Mouse (Mus musculus) heart, adult 2 months (tissue): Measurements from ENCODE around the gene Grik2. TPM values are rescaled to one million over a fixed set of nuclear protein-coding genes. Genes with fewer than 3 reads are reported as not detected.

Experiments used
- DNase-seq, 2 experiments: peaks; one replicate each; pipeline ENCODE4 v3.0.0; 2021
- H3K27ac ChIP-seq: fragments of 200-600 bp; 2 replicates; pipeline ENCODE4 v1.8.1; 2022
- H3K27me3 ChIP-seq: fragments of 200-500 bp; 2 replicates; pipeline ENCODE4 v1.6.1; 2012; ENCODE audit warnings: mild to moderate bottlenecking, low read length, inconsistent platforms, mixed read lengths; ENCODE audit not compliant: control insufficient read depth, insufficient read depth
- H3K36me3 ChIP-seq: fragments of 200-500 bp; 2 replicates; pipeline ENCODE4 v1.6.1; 2012; ENCODE audit warnings: low read length, inconsistent platforms; ENCODE audit not compliant: control insufficient read depth, insufficient read depth
- H3K4me1 ChIP-seq: fragments of 200-500 bp; 2 replicates; pipeline ENCODE4 v1.6.1; 2011; ENCODE audit warnings: low read length; ENCODE audit not compliant: control insufficient read depth, insufficient read depth
- H3K4me3 ChIP-seq: fragments of 200-600 bp; 2 replicates; pipeline ENCODE4 v1.8.1; 2022
- H3K79me2 ChIP-seq: fragments of 200-500 bp; replicated peaks from 2 replicates; pipeline ENCODE4 v1.6.1; 2012; ENCODE audit warnings: mild to moderate bottlenecking, inconsistent platforms, low read length, moderate library complexity, mixed read lengths; ENCODE audit not compliant: control insufficient read depth, insufficient read depth
- H3K9ac ChIP-seq: fragments of 200-500 bp; 2 replicates; pipeline ENCODE4 v1.6.1; 2012; ENCODE audit warnings: low read depth, mild to moderate bottlenecking, control low read depth, inconsistent platforms, low read length, mixed read lengths
- CTCF ChIP-seq: fragments of 200-600 bp; IDR thresholded peaks from 2 replicates; pipeline ENCODE4 v1.8.1; 2022; ENCODE audit warnings: antibody characterized with exemption, mild to moderate bottlenecking, moderate library complexity
- EP300 ChIP-seq: fragments of 200-500 bp; IDR thresholded peaks from 2 replicates; pipeline ENCODE4 v1.6.1; 2011; ENCODE audit warnings: low read depth, low read length, control low read depth; ENCODE audit not compliant: insufficient read depth
- POLR2A ChIP-seq: fragments of 200-500 bp; IDR thresholded peaks from 2 replicates; pipeline ENCODE4 v1.6.1; 2011; ENCODE audit warnings: mild to moderate bottlenecking, low read depth, low read length, control low read depth; ENCODE audit not compliant: insufficient read depth
- WGBS: fragments of 180-500 bp; shearing (Covaris S2); methylation state at CpG from one replicate; pipeline ENCODE4 v1.1.7; 2018; 5-methylcytosine and 5-hydroxymethylcytosine counted together
- intact Hi-C: fragments of 180-260 bp; cut with DNase I; formaldehyde crosslinking; loops from one replicate; pipeline ENCODE4 v1.15.1; 2025
- polyA plus RNA-seq: library from polyadenylated mRNA; depleted of rRNA; stranded (reverse); fragments of >200 nt; gene quantifications from 2 replicates; pipeline ENCODE4 v1.2.3, GENCODE M21; 2012
- total RNA-seq, 2 experiments: library from RNA; stranded (reverse); gene quantifications; 2 replicates each; pipeline ENCODE4 v1.2.3; 2021

The Grik2 gene
- total and polyA plus RNA-seq, 3 experiments: 0.18 to 0.66 (median 0.47) TPM

- 53% methylated on average over 4 of the region's 4 CpGs for WGBS
- H3K27ac ChIP-seq: no peak overlapping the region
- intact Hi-C loops: no loop called here
- no peaks in the 10 kb centered on the region for H3K4me1 ChIP-seq
- no peak overlapping the region for H3K9ac ChIP-seq
- DNase-seq: no peak
- no peak for TF ChIP-seq EP300
- TF ChIP-seq CTCF: no peak
- TF ChIP-seq POLR2A: no peak
- H3K79me2 ChIP-seq: no peaks in the 10 kb centered on the region
- no peak overlapping the region for H3K4me3 ChIP-seq
- H3K27me3 ChIP-seq: peaks cover 2% of the 10 kb centered on the region; the same call in 1 of the 2 replicates
- H3K36me3 ChIP-seq: no peaks in the 10 kb centered on the region
These were observed 1.1 kb upstream of the Grik2 start for GRCm38 (mm10) chr10:49789711-49790110.

DNA sequence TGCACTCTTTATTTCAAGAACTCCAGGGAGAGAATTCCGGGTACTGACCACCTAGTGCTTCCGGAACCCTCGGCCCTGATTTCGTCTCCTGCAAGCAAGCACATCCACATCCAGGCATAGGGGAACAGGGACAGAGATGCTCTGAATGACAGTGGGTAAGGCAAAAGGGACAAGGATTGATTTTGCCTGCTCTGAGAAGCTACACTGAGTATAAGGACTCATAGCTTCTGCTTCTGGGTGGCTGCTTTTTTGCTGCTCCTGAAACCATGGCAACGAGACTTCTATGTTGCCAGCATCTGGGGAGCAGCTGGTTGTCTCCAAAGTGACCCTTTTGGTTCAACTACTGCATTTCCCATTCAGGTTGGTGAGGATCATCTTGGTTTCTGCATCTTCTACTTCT is 348 bp upstream of the Grik2 start:
- no peaks in the 10 kb centered on the region for H3K79me2 ChIP-seq
- 16% methylated on average over 5 of the region's 5 CpGs for WGBS
- no peaks in the 10 kb centered on the region for H3K36me3 ChIP-seq
- H3K4me3 ChIP-seq: no peak overlapping the region; the same call in 1 of the 2 replicates
- no peak overlapping the region for H3K9ac ChIP-seq
- TF ChIP-seq EP300 (no peak), CTCF (no peak), POLR2A (no peak)
- no peaks in the 10 kb centered on the region for H3K4me1 ChIP-seq
- no peak overlapping the region for H3K27ac ChIP-seq
- intact Hi-C loops: no loop called here
- no peak for DNase-seq
- H3K27me3 ChIP-seq: peaks cover 2% of the 10 kb centered on the region; the same call in 1 of the 2 replicates

- Histone ChIP-seq H3K27ac (no peak overlapping the region), H3K9ac (no peak overlapping the region), H3K36me3 (no peaks in the 10 kb centered on the region), H3K4me1 (no peaks in the 10 kb centered on the region; the same call in 1 of the 2 replicates), H3K79me2 (no peaks in the 10 kb centered on the region), H3K4me3 (no peak overlapping the region), H3K27me3 (peaks cover 2% of the 10 kb centered on the region; the same call in 1 of the 2 replicates)
- 58% methylated on average over 3 of the region's 3 CpGs for WGBS
- intact Hi-C loops: no loop called here
- TF ChIP-seq CTCF (no peak), POLR2A (no peak), EP300 (no peak)
- no peak for DNase-seq
These were observed 1.9 kb downstream of the Grik2 start for GRCm38 (mm10) chr10:49786630-49787029.

GRCm38 (mm10) chr10:49785477-49785876 is 3.1 kb downstream of the Grik2 start:
- Histone ChIP-seq H3K36me3 (no peaks in the 10 kb centered on the region), H3K79me2 (no peaks in the 10 kb centered on the region), H3K9ac (no peak overlapping the region), H3K4me3 (no peak overlapping the region), H3K27me3 (peaks cover 2% of the 10 kb centered on the region; the same call in 1 of the 2 replicates), H3K27ac (no peak overlapping the region), H3K4me1 (no peaks in the 10 kb centered on the region; the same call in 1 of the 2 replicates)
- no peak for TF ChIP-seq CTCF
- no peak for TF ChIP-seq POLR2A
- no peak for TF ChIP-seq EP300
- DNase-seq: no peak
- intact Hi-C loops: no loop called here
- WGBS: 38% methylated on average over 2 of the region's 2 CpGs

GRCm38 (mm10) chr10:49784831-49785230 is 3.7 kb downstream of the Grik2 start:
- Histone ChIP-seq H3K4me3 (no peak overlapping the region), H3K9ac (no peak overlapping the region), H3K27me3 (peaks cover 2% of the 10 kb centered on the region; the same call in 1 of the 2 replicates), H3K79me2 (no peaks in the 10 kb centered on the region), H3K27ac (no peak overlapping the region), H3K4me1 (no peaks in the 10 kb centered on the region; the same call in 1 of the 2 replicates), H3K36me3 (no peaks in the 10 kb centered on the region)
- TF ChIP-seq CTCF (peak; percentile 31; the same call in 1 of the 2 replicates), POLR2A (no peak)
- WGBS: 10% methylated on average over 2 of the region's 2 CpGs
- DNase-seq: no peak
- intact Hi-C loops: no loop called here

DNA sequence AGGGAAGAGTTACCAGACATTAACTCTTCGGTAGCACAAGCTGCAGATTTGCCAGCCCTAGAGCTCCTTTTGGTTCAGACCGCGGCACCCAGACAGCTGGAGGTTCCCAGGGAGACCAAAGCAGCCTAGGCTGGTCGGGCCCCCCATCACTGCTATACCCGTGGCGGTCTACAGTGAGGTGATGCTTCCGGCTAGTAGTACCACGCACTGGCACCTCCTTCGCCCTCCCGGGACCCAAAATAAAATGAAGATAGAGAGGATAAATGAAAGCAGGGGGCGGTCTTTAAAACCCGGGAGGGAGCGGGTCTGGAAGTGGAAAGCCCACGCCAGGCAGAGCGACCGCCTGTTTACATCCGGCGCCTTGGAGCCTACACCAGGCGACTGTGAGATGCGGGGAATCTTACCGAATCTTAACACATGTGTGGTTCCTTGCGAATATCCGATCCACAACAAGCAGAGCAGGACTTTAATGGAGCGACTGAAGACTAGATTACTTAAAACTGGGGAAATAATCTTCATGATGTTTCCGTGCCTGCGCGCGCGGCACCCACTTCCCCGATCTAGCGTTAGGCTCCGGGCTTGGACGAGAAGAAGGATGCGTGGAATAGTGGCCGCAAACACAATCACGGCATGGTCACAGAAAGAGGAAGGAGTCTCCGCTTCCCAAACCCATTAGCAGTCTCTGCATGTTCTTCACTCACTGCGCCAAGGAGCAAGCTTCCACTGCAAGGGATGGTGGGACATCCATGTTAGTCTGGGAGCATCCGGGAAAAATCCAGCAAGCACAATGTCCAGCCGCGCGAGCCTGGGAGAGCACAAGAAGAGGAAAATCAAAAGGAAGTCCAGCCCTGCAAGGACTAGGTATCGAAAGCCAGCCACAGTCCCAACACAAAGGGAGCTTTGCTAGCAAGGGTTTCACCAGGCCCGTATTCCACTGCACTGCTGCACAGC is 5.5 kb downstream of the Grik2 start:
- no peak overlapping the region for H3K27ac ChIP-seq
- WGBS: under 1% methylated on average over 44 of the region's 44 CpGs
- H3K4me1 ChIP-seq: no peaks in the 10 kb centered on the region; the same call in 1 of the 2 replicates
- peak in 1 of 2 experiments; percentile 27 for DNase-seq
- H3K36me3 ChIP-seq: no peaks in the 10 kb centered on the region
- TF ChIP-seq EP300 (no peak), POLR2A (no peak), CTCF (no peak)
- intact Hi-C loops: no loop called here
- H3K79me2 ChIP-seq: no peaks in the 10 kb centered on the region
- peak overlapping the region; percentile 32 for H3K9ac ChIP-seq
- H3K27me3 ChIP-seq: no peaks in the 10 kb centered on the region
- H3K4me3 ChIP-seq: peak overlapping the region; percentile 40
